Mouse (Mus musculus) megakaryocyte-erythroid progenitor cell, adult 5-6 weeks (primary cell): ENCODE results near the gene Lpcat3. TPM values are rescaled to one million over a fixed set of nuclear protein-coding genes. Genes with fewer than 3 reads are reported as not detected.
"Not testable (repeated sequence)": the region's sequence is repeated elsewhere in the genome, so short reads cannot be mapped to it uniquely, and the experiment has no call there.

Experiments
- ATAC-seq: replicated peaks from 2 replicates; pipeline ENCODE4 v1.8.0; 2016; ENCODE audit warnings: mild to moderate bottlenecking, inconsistent platforms; ENCODE audit not compliant: severe bottlenecking, poor library complexity, low FRiP score, low TSS enrichment
- total RNA-seq, 2 experiments: library from RNA; stranded (forward) in 1 of 2; stranded (reverse) in 1 of 2; fragments of 200-1000, 215-1000 nt in 1 of 2; fragments of >200 nt in 1 of 2; fragmentation: Nextera tagmentation in 1 of 2; gene quantifications; 2 replicates each; pipeline ENCODE4 v1.2.3; 2014 to 2017

The Lpcat3 gene
- total RNA-seq, 2 experiments from 2014 or later = 53.1 to 91.1 TPM

DNA sequence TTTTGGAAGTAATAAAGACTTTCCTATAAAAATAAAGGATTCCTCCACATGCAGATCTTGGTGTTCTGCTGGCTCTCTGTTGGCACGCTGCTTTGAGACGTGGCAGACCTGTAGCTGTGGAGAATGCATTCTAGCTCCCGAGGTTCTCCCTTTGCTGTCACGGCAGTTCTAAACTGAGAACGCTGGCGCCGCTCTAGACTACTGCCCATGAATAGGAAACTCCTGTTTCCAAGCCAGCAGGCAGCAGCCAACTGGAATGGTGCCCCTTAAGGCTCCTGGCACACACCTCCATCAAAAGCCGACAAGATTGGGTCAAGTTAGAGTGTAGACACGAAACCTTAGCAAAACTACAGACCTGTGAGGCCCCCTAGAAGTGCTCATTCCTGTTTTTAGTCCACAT, 10.8 kb downstream of the Lpcat3 start:
- no peak for ATAC-seq

DNA sequence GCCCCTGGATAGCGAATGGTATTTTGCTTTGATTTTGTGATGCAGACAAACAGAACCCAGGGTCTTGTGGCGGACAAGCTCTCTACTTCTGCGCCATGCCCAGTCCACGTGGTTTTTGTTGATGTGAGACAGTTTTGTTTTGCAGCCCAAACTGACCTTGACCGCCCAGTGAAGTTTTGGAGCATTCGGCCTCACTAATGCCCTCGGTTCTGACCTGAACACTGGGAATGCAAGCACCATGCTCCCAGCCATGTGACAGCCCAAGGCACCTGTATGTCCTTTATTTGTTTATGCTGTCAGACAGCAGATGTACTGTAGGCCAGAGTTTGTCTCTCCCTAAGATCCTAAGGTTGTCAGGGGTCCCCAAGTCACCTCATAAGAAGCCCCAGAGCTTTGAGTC, 11.8 kb downstream of the Lpcat3 start:
- ATAC-seq = no peak

DNA sequence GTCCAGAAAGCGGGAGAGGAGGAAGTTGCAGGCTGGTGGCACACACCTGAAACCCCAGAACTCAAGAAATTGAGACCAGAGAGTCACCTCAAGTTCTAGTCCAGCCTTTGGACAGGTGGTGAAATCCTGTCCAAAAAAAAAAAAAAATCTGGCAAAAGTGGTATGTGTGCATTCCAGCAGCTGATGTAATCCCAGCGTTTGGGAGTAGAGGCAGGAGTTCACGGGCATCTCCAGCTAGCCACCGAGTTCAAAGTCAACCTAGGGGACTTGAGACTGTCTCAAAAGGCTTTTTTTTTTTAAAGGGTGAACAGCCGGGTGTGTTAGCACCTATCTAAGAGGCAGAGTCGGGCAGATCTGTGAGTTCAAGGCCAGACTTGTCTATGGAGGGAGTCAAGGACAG, 13.3 kb downstream of the Lpcat3 start:
- no peak for ATAC-seq

DNA sequence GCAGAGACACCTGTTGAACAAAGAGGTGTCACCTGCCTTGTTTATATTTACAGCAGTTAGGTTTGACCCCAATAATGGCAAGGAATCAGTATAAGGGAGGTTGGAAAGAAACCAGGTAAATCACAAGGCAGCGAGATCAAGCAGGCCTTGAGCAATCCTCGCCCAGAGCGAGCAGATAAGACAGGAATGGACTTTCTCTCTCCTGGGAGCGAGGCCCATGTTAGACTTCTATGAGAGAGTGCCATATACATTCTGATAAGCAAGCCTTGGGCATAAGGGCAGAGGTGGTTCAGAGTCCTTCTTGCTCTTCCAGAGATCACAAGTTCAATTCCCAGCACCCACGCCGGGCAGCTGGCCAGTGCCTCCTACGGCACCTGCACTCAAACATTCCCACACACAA, 15.9 kb downstream of the Lpcat3 start:
- no peak for ATAC-seq

DNA sequence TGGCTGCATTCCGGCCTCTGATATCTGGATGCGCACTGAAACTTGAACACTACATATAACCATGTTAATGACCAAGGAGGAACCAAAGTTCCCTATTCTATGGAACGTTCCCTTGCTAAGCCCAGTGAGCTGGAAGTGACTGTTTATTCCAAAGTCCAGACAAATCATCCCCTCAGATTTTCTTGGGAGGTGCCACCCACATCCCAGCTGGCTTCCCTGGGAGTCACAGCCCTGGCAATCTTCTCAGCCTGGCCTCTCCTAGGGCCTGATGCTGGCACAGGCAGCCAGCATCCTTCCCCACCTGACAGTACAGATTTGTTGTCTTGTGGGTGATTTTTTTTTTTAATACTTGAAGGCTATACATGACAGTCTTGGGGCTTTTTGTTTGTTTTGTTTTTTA, 16.7 kb downstream of the Lpcat3 start:
- no peak for ATAC-seq

DNA sequence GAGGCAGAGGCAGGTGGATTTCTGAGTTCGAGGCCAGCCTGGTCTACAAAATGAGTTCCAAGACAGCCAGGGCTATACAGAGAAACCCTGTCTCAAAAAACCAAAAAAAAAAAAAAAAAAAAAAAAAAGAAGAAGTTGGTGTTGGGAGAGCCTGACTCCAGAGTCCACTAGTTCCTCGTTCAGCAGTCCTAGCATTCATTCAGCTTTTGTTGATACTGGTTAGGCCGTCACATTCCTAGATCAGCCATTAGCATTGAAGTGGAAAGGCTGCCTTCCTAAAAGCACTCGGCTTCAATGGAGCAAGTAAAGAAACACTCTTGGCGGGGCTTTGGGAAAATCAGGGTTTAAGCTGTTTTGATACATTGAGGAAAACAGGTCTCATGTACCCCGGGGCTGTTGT, 19.5 kb downstream of the Lpcat3 start:
- ATAC-seq = not testable (repeated sequence)

DNA sequence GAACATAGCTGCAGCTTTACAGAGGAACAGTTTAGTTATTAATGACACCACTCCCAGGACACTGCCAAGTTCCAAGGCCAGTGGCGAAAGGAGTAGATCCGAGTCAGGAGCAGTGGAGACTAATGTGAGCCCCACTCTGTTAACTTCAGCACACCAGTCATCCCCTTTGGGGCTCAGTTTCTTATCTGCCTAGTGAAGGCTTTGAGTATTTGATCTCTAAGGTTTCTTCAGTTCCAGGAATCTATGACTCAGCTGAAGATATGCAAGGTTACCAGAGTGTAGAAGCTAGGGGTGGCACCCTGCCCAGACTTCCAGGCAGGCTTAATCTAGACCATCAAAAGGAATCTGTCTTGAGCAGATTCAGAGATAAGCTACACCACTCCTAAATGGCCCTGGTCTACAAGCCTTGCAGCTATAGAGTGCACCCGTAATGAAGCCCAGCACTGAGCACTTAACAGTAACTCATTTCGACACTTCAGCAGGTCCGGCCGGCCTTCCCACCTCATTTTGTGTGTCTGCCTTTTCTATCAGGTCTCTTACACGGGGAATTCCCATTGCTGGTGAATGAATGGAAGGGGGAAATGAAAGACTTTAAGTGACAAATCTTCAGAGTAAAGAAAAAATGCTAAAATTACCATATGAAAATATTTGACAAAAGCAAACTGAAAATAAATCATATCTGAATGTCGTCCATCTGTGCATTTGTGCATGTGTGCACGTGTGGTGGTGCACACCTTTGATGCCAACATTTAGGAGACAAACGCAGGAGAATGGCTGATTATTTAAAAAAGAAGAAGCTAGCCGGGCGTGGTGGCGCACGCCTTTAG, 21.0 kb downstream of the Lpcat3 start:
- peak; percentile 61 for ATAC-seq

DNA sequence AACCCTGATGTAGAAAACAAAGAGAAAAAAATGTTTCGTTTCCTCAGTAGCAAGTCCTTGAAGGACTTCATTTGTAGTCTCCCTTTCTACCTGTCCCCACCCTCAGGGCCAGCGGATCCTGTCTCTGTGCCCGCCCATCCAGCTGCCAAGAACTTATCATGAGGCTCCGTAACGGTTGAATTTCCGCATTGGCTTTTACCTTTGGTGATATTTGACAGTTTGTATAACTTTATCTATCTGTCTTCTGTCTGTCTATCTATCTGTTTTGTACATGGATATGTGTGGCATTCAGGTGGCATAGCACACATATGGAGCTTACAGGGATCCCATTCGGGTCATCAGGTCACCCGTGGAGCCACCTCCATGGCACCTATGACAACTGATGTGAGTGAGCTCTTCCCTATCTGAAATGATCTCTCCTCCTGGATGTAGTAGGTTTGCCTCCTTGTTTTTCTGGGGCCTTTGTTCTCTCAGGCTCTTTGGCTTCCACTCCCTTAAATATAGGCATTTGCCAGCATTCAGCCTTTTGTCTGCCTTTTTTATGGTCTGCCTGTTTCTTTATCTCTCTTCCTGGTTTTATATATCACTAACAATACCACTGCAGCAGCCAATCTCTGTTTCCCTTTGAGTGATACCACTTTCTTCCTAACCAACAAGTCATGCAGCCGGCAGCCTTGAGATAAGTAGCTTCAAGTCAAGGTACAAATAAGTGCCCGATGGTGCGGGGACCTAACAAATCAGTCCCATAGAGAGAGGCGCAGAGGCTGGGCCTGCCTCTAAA, 23.0 kb downstream of the Lpcat3 start:
- peak; percentile 87 for ATAC-seq

DNA sequence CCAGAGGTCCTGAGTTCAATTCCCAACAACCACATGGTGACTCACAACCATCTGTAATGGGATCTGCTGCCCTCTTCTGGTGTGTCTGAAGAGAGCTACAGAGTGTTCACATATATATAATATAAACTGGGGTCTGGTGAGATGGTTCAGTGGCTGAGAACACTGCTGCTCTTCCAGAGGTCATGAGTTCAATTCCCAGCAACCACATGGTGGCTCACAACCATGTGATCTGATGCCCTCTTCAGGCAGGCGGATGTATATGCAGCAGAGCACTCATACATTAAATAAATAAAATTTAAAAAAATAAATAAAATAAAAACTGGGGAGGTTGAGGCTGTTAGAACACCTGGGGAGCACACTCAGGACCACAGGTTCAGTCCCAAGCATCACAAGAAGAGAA, 23.8 kb downstream of the Lpcat3 start:
- not testable (repeated sequence) for ATAC-seq

DNA sequence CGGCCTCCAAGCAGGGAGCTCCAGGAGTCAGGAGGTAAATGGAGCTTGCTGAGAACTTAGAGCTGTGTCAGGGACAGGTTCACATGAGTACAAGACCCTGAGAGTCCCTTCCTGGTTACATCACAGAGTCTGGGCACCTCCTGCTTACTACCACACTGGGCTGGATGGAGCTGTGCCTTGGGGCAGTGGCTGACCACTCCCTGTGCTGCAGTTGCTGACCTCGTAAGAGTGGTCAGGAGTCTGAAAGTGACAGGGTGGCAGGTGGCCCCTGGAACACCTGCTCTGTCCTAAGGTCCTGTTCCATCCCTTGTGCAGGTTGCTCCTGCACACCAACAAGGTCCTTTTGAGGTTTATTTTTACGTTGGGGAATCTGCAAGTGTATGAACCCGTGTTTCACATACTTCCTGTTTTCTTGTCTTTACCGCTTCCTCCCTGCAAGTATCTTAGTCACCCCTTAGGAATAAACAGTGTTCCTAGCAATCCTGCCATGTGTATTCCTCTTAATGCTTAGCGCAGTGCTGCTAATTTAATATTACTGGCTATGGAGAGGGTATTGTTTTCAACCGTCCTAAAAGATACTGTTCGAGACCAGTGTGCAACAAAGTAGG, 25.4 kb downstream of the Lpcat3 start:
- ATAC-seq = no peak

DNA sequence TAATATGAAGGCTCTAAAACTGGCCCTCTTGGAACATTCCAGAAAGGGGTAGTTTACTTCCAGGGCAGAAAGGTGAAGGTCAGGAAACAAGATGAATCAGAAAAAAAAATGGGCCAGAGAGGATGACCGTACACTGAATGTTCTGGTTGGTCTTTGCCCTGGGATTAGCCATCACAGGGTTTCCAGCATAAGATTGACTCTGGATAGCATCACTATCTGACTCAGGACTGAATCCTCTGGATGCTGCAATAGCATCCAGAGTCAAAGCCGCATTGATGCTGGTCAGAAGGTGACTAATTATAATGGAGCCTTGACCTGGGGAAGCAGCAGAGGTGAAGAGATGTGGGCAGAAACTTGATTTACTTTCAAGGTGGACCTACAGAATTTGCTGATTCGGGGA, 26.2 kb downstream of the Lpcat3 start:
- ATAC-seq = no peak

DNA sequence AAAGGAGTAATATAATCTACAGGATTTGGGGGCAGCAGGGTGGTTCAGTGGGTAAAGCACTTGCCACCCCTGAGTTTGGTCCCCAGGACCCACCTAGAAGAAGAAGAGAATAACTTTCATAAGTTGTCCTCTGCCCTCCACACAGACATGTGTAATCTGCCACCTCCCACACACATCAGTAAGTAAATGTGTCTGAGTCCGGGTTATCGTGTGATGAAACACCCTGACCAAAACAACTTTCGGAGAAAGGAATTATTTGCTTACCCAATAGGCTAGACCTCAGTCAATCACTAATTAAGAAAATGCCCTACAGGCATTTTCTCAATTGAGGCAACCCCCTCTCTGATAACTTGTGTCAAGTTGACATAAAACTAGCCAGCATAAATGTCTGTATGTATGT, 27.7 kb downstream of the Lpcat3 start:
- ATAC-seq = no peak

DNA sequence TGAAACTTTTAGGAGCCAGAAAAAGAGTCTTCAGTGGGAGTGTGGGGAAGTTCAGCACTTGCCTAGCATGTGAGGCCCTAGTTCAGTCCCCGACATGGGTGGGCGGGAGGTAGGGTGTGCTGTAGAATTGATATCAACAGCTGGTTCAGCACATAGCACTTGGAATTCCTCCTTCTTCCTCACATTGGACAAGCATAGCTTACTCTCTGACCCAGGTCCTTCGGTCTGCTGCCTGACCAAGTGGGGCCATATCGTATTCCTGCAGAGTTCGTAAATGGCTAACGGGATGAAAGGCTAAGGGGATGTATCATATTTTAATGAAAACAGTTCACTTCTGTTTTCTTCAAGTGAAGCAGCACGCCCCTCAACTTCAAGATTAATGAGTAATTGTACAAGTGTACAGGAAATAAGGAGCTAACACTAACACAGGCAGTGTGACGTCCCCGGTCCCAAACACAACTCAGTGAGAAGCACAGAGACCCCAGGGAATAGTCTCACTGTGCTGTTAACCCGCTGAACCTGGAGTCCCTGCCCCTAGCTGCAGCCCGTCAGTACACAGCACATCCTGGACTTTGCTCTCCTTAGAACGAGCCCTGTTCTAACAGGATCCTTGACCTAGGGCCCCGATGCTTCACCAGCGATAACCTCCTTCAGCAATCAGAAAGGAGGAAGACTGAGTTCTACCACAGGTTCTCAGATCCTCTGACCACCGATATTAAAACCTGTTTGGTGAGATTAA, 30.6 kb downstream of the Lpcat3 start:
- peak; percentile 35 for ATAC-seq

DNA sequence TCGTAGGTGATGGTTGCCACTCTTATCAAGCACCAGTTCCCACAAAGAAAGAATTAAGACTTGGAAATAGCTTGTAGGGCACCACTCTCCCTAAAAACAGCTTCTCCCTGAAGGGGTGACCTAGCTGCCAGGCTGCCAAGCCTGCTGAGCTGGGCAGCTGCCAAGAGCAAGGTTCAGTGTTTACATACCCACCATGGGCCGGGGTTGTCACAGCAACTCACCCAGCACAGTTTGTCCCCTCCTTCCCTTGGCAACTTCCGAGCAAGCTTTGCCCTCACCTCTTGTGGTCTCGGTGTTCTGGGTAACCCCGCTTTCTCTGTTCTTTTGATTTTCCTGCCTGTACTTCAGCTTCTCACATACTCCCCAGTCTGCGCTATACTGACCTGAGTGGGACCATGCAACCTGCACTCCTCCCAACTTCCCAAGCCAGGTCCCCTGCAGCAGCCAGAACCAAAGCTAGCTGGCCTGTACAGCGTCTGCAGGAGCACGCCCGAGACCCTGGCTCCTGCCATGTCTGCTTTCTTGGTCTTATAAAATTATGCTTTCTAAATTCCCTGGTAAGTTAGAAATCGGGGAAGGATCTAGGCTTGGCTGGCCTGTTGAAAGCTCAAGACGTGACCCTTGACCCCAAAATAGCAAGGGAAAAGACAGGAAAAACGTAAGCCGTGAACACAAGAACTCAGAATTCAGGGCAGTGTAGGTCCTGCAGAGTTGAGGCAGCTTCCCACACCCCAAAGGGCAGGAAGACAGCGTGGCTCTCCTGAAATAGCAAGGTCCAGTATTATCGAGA, 31.5 kb downstream of the Lpcat3 start:
- ATAC-seq = peak; percentile 77

DNA sequence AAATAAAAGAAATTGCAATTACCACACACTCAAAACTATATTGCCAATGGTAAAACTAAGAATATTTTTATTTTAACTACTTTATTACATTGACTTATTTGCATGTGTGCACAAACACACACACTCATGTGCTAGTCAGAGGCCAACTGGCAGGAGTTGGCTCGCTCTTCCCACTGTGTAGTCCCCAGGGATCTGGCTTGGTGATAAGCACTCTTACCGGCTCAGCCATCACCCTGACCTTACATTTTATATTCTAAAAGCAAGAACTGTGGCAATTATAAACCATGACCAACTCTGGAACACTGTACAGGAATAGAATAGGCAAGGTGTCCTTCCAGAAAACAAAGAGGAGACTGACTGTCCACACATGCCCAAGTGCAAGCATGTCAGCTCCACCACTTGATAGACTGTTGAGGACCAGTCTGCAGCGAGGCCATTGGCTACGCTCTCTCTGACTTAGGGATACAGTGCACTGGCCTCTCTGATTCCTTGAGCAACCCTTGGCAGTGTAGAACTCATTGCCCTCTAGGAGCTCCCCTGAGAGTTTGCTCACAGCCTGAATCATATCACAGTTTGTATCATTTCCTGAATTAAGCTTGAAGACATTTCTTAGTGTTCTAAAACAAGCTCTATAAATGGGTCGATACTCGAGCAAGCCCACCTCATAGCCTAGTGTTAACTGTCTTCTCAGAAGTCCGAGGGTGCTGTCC, 33.8 kb downstream of the Lpcat3 start:
- no peak for ATAC-seq

DNA sequence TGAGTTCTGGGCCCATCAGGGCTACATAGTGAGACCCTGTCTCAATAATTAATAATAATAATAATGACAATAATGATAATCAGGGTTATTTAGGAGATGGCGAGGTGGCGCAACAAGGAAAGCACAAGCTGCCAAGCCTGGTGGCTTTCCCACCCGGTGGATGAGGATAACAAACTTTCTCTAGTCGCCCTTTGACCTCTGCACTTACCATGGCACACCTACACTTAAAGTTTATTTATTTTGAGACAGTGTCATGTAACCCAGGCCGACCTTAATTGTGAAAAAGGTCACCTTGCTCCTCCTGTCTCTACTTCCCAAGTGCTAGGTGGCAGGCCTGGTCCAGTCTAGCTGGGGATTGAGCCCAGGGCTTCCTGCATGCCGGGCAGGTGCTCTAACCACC, 35.9 kb downstream of the Lpcat3 start:
- ATAC-seq = no peak

DNA sequence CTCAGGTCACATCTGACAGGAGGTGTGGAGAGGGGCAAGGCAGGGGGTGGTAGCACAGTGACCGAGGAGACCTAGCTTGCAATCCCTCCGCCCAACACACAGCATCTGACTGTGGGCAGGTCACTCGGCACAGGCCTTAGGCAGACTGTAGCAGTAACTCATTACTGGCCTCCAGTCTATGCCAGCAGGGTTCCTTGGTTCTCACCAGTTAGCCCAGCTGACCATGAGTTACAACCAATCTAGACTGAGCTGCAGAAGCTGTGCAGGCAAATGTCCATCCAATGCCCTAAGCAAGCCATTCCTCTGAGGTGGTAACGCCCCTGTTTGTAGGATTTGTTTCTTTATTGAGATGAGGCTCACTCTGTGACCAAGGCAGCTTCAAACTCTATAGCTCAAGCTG, 36.5 kb downstream of the Lpcat3 start:
- no peak for ATAC-seq

DNA sequence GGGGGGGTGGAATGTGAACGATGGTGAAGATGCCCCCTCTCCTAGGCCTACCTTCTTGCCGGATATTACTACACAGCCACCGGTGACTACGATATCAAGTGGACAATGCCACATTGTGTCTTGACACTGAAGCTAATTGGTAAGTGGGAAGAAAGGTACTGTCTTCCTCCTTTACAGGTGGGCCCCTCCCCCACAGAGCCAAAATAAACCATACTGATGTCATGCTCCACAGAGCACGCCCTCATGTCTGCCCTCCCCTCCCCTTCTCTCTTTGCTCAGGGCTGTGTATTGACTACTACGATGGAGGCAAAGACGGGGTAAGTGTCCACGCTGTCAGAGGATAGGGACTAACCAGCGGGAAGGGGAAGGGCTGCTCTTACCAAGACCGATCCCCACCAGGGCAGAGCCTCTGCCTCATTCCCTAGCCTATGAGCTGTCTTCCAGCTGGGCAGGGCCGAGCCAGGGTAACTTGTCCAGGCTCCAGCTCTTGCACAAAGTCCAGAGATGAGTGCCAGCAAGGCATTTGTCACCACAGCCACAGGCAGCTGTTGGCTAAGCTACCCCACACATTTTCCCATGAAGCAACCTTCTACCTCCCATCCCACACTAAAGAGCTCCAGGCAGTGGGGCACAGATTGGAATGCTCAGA, 37.3 kb downstream of the Lpcat3 start:
- ATAC-seq = no peak
